Mouse (Mus musculus): ENCODE results near the gene Vamp1.

Vamp1 gene

DNA sequence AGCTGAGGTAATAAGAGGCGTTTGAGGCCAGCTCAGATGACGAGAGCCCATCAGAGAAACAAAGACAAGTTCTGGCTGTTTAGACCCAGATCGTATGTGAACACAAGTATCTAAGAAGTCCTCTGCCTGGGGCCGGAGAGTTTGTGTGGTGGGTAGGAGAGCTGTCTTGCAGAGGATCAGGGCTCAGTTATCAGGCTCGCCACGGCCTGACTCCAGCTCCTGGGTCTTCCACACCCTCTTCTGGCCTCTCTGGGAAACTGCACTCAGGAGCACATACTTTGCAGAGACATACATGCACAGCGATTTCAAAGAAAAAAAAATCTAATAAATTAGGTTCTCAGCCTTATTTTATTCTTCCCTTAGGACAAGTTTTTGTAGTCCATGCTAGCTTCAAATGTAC, 69.4 kb downstream of the Vamp1 start:
- in situ Hi-C loops (cut with MboI, MseI), result no loop called here

DNA sequence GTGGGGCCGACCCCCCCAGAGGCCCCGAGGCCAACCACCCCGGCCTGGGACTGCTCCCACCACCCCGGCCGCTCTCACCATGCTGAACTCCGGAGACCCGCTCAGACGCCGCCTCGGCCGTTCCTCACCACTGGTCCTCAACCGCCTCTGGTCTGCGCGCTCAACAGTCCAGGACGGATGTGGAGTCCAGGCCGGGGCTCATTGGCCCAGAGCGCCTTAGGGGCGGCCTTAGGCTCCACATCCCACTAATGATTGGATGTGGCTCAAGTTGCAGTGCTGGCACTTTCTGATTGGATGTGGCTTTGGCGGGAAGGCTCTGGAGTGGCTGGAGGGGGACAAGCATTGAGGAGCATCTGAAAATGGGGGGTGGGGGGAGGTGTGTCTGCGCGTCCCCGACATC, 70.5 kb downstream of the Vamp1 start, which contains the start of gene Tuba3a:
TSS of gene Tuba3a (minus strand) at position 153 of the 400 bp plus-strand sequence.
- in situ Hi-C loops (cut with MboI, MseI), result no loop called here

DNA sequence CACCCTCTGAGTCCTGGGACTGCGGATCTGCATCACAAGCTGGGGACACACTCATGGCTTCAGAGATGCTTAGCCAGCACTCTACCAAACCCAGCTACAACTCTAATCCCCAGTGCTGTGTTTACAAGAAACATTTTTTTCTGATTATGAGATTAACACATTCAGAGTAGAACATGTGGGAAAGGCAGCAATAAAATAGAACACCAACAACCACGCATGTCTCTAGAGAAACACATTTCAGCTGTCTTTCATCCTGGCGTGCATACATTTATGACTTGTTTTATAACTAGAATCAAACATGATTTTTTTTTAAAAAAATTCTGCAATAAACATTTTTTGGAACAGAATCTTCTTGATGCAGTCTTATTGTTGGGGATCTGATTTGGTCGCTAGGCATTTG, 71.6 kb downstream of the Vamp1 start:
- in situ Hi-C loops (cut with MboI, MseI), result no loop called here

DNA sequence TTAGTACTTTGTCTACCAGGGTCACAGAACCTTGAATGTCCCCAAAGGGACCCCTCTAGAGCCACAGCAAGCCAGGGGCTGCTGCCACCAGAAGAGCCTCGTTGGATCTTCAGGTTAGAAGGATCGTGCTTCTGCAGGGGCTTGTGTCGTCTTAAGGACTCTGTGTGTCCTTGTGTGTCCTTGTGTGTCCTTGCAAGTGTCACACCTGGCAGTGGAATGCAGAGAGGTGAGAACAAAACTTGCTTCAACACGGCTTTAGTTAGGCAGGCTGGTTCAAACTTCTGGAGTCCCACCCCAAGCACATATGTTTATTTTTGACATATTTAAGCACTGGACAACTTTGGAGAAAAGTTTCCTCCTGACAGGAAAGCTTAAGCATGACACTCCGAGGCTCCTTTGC, 73.4 kb downstream of the Vamp1 start:
- in situ Hi-C loops (cut with MboI, MseI), result no loop called here

DNA sequence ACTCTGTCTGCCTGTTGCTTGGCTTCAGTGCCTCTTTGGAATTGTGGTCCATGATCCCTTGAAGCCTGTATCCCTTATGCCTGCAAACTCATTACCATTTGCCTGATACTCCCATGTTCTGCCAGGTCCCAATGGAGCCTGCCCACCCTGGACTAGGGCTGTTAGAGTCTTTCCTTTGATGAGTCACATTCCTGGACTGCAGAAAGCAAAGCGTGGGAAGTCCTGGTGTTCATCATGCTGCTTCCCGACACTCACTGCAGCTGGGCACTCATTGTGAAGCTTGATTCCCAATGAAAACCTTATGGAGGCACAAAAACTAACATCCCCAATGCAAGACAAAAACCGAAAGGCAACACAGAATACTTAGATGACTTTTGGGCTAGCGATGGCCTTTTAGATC, 76.0 kb downstream of the Vamp1 start:
- in situ Hi-C loops (cut with MboI, MseI), result no loop called here

DNA sequence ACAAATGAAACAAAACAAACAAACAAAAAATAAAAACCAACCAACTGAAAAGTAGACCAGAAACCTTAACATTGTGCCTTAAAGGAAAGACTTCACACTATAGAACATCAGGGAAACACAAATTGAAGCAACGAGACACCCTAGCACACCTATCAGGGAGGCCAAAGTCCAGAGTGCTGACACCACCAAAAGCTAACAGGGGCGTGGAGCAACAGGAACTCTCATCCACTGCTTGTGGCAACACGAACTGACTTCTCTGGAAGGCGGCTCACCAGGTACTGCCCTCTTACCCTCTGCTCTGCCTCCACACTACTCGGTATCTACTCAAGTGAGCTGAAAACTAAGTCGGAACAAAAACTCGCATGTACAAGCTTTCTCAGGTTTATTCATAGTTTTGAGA, 76.9 kb downstream of the Vamp1 start:
- in situ Hi-C loops (cut with MboI, MseI), result no loop called here

DNA sequence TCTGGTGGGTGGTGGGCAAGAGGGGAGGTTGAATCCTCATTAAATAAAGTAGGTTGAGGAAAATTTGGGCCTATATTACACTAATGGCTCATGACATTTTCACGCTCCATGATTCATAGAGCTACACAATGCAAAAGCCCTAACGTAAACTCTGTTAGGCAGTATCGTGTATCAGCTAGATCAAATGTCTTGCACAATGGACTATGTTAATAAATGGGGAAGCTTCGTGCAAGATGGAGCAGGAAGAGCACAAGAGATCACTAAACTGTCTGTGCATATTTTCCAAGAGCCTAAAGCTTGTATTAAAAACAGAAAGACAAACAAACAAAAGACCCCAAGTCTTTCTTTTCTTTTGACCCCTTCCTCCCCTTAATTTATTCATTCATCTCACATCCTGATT, 78.7 kb downstream of the Vamp1 start:
- in situ Hi-C loops (cut with MboI, MseI), result no loop called here
